Mouse (Mus musculus) G1E (cell line): ENCODE results near the gene Gm9774.

Experiments
- CTCF ChIP-seq: IDR thresholded peaks from 2 replicates; pipeline ENCODE4 v1.5.1; 2012; ENCODE audit warnings: low read depth, low read length, inconsistent platforms, mixed read lengths
- GATA1 ChIP-seq: IDR thresholded peaks from 2 replicates; pipeline ENCODE4 v1.6.1; 2012; ENCODE audit warnings: borderline replicate concordance, low read length, inconsistent platforms, mixed read lengths
- GATA2 ChIP-seq: IDR thresholded peaks from 2 replicates; pipeline ENCODE4 v1.6.1; 2012; ENCODE audit warnings: low read depth, low read length, inconsistent platforms, borderline replicate concordance
- TAL1 ChIP-seq: conservative IDR thresholded peaks from 2 replicates; pipeline ENCODE4 v1.6.1; 2012; ENCODE audit warnings: low read depth, low read length, inconsistent platforms, mixed read lengths

DNA sequence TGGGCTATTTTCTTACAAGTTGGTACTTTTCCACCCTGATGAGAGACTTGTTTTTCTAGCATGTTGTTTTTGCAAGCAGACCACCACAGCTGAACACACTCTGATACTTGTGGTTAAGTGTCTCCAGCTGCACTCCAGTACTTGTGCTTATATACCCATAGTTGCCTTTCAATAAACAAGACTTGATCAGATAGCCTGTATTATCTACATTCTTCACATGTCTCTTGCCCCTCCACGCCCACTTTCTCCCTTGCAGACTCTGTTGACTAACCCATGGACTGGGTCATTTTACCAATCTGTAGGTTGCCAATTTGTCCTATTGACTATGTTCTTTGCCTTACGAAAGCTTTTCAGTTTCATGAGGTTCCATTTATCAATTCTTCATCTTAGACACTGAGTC lies 40.9 kb upstream of the Gm9774 start:
- no peak for TF ChIP-seq CTCF
- TF ChIP-seq TAL1: no peak
- TF ChIP-seq GATA1: no peak
- TF ChIP-seq GATA2: no peak
